Mouse (Mus musculus): ENCODE measurements around the gene Vps37b. TPM values are rescaled to one million over a fixed set of nuclear protein-coding genes. Genes with fewer than 3 reads are reported as not detected.

Gene Vps37b
- polyA plus RNA-seq, 1 experiment from 2014 or later, result 43.7 TPM

GRCm38 (mm10) chr5:124028680-124029079 lies 3.4 kb downstream of the Vps37b start:
- WGBS, result 71% methylated on average over 7 of the region's 7 CpGs
- Histone ChIP-seq H3K27ac (no peak overlapping the region), H3K4me1 (peaks cover 68% of the 10 kb centered on the region), H3K4me3 (no peak overlapping the region), H3K9me3 (no peaks in the 10 kb centered on the region), H3K9ac (no peak overlapping the region; the same call in 1 of the 2 replicates), H3K27me3 (no peaks in the 10 kb centered on the region), H3K4me2 (replicated peaks) (no peak overlapping the region), H3K36me3 (peaks cover 20% of the 10 kb centered on the region)
- no peak for ATAC-seq (ENCODE audit: low FRiP score, low read depth)

DNA sequence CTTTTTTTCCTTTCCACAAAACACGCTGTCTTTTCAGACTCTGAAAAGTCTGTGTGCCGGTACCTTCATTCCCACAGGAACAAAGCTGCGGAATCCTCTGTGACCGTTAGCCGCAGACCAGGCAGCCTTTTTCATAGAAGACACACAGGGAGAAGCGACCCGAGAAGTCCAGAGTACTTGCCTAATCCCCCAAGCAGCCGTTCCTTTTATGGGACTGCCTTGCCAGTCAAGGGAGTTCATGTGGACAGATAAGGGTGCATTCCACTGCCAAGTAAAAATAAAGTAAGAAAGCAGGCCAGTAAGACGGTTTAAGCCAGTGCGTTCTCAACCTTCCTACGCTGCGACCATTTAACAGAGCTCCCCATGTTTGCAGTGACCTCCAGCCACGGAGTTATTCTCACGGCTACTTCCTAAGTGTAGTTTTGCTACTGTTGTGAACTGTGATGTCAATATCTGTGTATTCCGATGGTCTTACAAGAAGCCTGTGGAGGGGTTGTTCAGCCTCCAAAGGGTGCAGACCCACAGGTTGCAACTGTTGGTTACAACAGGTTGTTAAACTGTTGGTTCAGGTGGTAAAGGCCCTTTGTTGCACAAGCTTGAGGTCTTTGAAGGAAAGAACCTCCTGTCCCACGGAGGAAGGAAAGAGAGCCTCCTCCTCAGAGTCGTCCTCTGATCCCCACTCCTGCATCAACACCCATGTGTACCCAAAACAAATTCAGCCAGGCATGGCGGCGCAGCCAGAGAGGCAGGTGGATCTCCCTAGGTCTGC lies 4.2 kb downstream of the Vps37b start:
- no peaks in the 10 kb centered on the region for H3K27me3 ChIP-seq
- H3K9ac ChIP-seq, result no peak overlapping the region; the same call in 1 of the 2 replicates
- no peaks in the 10 kb centered on the region for H3K9me3 ChIP-seq
- no peak for ATAC-seq (ENCODE audit: low FRiP score, low read depth)
- no peak overlapping the region for H3K4me2 ChIP-seq (replicated peaks)
- H3K4me3 ChIP-seq, result no peak overlapping the region
- H3K27ac ChIP-seq, result no peak overlapping the region; the same call in 1 of the 2 replicates
- H3K36me3 ChIP-seq, result peaks cover 20% of the 10 kb centered on the region
- 72% methylated on average over 19 of the region's 19 CpGs for WGBS
- peaks cover 70% of the 10 kb centered on the region for H3K4me1 ChIP-seq

- Histone ChIP-seq H3K9me3 (no peaks in the 10 kb centered on the region), H3K36me3 (peaks cover 27% of the 10 kb centered on the region), H3K9ac (no peak overlapping the region), H3K27me3 (no peaks in the 10 kb centered on the region), H3K4me2 (replicated peaks) (no peak overlapping the region), H3K4me3 (no peak overlapping the region), H3K4me1 (peaks cover 70% of the 10 kb centered on the region), H3K27ac (no peak overlapping the region)
- no peak for ATAC-seq (ENCODE audit: low FRiP score, low read depth)
- 85% methylated on average over 5 of the region's 5 CpGs for WGBS
These were observed 5.5 kb downstream of the Vps37b start for GRCm38 (mm10) chr5:124026568-124026967.

- Histone ChIP-seq H3K36me3 (peaks cover 33% of the 10 kb centered on the region), H3K4me1 (peaks cover 66% of the 10 kb centered on the region), H3K4me2 (replicated peaks) (no peak overlapping the region), H3K27me3 (no peaks in the 10 kb centered on the region), H3K27ac (0 out of 2 replicates have a peak overlapping the region, but pooled peaks have one; percentile 10), H3K9ac (no peak overlapping the region; the same call in 1 of the 2 replicates), H3K9me3 (no peaks in the 10 kb centered on the region), H3K4me3 (no peak overlapping the region)
- WGBS, result 85% methylated on average over 15 of the region's 15 CpGs
- ATAC-seq (ENCODE audit: low FRiP score, low read depth), result no peak
These were observed 6.3 kb downstream of the Vps37b start for GRCm38 (mm10) chr5:124025587-124026441.

DNA sequence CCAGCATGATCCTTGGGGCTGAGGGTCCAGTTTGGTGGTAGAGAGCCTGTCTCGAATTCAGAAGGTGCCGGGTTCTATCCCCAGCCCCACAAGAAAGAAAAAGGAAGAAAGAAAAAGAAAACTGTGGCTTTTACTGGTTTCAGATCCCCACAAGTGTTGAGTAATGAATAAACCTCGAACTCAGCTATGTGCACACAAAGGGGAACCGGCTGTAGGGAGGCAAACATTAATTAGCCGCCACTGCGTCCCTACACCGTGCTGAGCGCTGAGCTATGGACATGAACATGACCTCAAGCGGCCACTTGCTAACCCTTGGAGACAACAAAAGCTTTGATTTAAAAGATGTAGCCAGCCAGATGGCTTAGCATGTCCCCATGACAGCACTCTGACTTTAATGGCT lies 6.9 kb downstream of the Vps37b start:
- H3K27me3 ChIP-seq, result no peaks in the 10 kb centered on the region
- WGBS, result 79% methylated on average over 9 of the region's 9 CpGs
- no peak for ATAC-seq (ENCODE audit: low FRiP score, low read depth)
- H3K9me3 ChIP-seq, result no peaks in the 10 kb centered on the region
- H3K9ac ChIP-seq, result no peak overlapping the region
- H3K4me1 ChIP-seq, result peaks cover 61% of the 10 kb centered on the region
- H3K4me2 ChIP-seq (replicated peaks), result no peak overlapping the region
- H3K36me3 ChIP-seq, result peaks cover 33% of the 10 kb centered on the region
- H3K4me3 ChIP-seq, result no peak overlapping the region
- no peak overlapping the region for H3K27ac ChIP-seq

- ATAC-seq (ENCODE audit: low FRiP score, low read depth), result no peak
- Histone ChIP-seq H3K9ac (no peak overlapping the region), H3K4me1 (peaks cover 61% of the 10 kb centered on the region), H3K4me3 (no peak overlapping the region), H3K4me2 (replicated peaks) (no peak overlapping the region), H3K27ac (no peak overlapping the region), H3K9me3 (no peaks in the 10 kb centered on the region), H3K27me3 (no peaks in the 10 kb centered on the region), H3K36me3 (peaks cover 33% of the 10 kb centered on the region)
- WGBS, result 84% methylated on average over 6 of the region's 6 CpGs
These were observed 7.4 kb downstream of the Vps37b start for GRCm38 (mm10) chr5:124024677-124025076.

- peaks cover 58% of the 10 kb centered on the region for H3K4me1 ChIP-seq
- H3K4me2 ChIP-seq (replicated peaks), result no peak overlapping the region
- no peak for ATAC-seq (ENCODE audit: low FRiP score, low read depth)
- H3K36me3 ChIP-seq, result peaks cover 27% of the 10 kb centered on the region
- no peaks in the 10 kb centered on the region for H3K27me3 ChIP-seq
- no peaks in the 10 kb centered on the region for H3K9me3 ChIP-seq
- H3K4me3 ChIP-seq, result no peak overlapping the region
- no peak overlapping the region for H3K27ac ChIP-seq
- no peak overlapping the region for H3K9ac ChIP-seq
- WGBS, result 80% methylated on average over 7 of the region's 7 CpGs
These were observed 9.7 kb downstream of the Vps37b start for GRCm38 (mm10) chr5:124022365-124022764.

DNA sequence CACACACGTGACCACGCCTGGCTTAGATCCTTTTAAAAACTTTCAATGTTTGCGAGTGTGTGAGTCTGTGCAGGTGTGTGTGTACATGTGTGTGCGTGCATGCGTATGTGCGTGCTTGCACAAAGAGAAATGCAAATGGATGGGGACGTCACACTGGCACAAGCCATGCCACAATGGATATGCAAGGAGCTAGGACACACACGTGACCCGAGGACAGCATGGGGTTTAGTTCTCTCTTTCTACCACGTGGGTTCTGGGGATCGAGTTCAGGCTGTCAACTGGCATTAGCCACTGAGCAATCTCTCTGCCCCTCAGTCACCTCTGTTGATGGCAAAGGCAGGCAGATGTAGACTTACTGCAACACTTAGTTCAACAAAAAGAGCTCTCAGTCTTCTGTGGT lies 10.4 kb downstream of the Vps37b start:
- H3K4me2 ChIP-seq (replicated peaks), result no peak overlapping the region
- no peak for ATAC-seq (ENCODE audit: low FRiP score, low read depth)
- H3K4me3 ChIP-seq, result no peak overlapping the region
- 91% methylated on average over 11 of the region's 11 CpGs for WGBS
- H3K9ac ChIP-seq, result no peak overlapping the region
- H3K27ac ChIP-seq, result no peak overlapping the region
- peaks cover 24% of the 10 kb centered on the region for H3K36me3 ChIP-seq
- H3K9me3 ChIP-seq, result no peaks in the 10 kb centered on the region
- H3K4me1 ChIP-seq, result peaks cover 59% of the 10 kb centered on the region
- H3K27me3 ChIP-seq, result no peaks in the 10 kb centered on the region

DNA sequence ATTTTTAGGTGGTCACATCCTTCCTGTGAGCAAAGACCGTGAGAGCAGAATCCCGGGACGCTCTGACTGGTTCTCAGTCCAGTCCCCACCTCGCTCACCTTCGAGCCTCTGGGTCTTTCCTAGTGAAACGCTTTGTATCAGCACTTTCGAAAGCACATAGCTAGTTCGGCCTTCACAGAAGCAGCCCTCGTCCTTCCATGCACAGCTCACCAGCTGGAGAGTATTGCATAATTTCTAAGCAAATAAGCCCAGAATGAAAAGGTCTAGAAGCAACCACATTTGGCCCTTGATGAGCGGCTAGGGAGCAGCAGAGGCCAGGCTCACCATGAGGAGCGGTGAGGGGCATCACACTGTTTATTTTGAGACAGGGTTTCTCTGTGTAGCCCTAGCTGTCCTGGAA lies 10.9 kb downstream of the Vps37b start:
- no peak for ATAC-seq (ENCODE audit: low FRiP score, low read depth)
- WGBS, result 91% methylated on average over 11 of the region's 11 CpGs
- H3K27ac ChIP-seq, result no peak overlapping the region
- H3K27me3 ChIP-seq, result no peaks in the 10 kb centered on the region
- no peak overlapping the region for H3K4me3 ChIP-seq
- H3K36me3 ChIP-seq, result peaks cover 18% of the 10 kb centered on the region
- no peak overlapping the region for H3K9ac ChIP-seq
- no peaks in the 10 kb centered on the region for H3K9me3 ChIP-seq
- H3K4me2 ChIP-seq (replicated peaks), result no peak overlapping the region
- H3K4me1 ChIP-seq, result peaks cover 59% of the 10 kb centered on the region

DNA sequence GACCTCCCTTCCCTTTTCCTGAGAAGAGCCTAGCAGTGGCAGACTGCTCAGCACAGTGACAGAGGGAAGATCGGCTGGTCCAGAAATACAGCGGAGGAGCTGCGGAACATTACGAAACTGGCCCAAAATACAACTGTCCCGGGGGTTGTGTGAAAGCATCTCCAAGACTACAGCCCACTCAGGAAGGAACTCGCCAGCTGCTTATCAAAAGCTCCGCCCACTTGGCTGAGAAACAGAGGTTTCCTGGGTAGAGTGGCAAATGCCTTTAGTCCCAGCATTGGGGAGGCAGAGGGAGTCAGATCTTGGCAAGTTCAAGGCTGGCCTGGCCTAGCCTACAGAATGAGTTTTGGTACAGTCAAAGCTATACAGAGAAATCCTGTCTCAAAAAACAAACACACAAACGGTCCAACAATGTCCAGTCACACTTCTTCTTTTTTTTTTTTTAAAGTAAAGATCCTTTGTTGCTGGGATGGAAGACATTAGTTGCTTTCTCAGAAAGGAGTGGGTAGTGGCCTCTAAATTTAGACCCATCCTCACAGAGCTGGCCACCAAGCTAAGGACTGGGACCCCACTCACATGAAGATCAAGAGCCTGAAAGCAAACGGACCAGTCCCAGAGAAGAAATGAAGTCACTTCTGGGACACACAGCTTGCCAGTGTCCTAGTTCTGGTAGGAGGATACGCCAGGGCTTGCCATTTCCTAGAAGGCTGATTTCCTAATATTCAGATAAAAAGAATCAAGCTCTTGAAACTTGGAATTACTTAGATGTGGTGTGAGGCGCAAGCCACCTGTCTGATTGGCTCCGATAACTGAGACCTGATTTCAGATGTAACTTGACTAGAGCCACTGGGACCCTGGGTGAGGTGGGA lies 12.5 kb downstream of the Vps37b start:
- WGBS, result 79% methylated on average over 12 of the region's 12 CpGs
- no peak overlapping the region for H3K4me2 ChIP-seq (replicated peaks)
- no peak overlapping the region for H3K4me3 ChIP-seq
- H3K36me3 ChIP-seq, result peaks cover 13% of the 10 kb centered on the region
- ATAC-seq (ENCODE audit: low FRiP score, low read depth), result no peak
- H3K27ac ChIP-seq, result no peak overlapping the region
- H3K4me1 ChIP-seq, result peaks cover 57% of the 10 kb centered on the region
- no peaks in the 10 kb centered on the region for H3K9me3 ChIP-seq
- H3K27me3 ChIP-seq, result no peaks in the 10 kb centered on the region
- H3K9ac ChIP-seq, result no peak overlapping the region

DNA sequence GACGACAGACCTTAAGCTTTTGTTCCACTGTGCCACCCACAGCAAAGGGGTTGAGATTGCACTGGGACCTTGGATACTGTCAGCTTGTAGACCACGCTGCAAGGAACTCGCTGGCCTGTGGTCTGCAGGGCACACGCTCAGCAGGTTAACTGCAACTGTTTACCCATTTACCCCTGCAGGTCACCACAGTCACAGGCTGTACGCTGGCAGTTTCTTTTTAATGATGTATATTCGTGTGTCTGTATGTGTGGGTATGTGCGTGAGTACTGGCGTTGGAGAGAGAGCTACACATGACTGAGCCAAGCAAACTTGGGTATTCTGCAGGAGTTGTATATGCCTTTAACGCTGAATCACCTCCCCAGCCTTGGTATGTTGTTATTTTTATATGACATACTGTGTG lies 13.4 kb downstream of the Vps37b start:
- Histone ChIP-seq H3K27me3 (no peaks in the 10 kb centered on the region), H3K4me1 (peaks cover 57% of the 10 kb centered on the region), H3K27ac (no peak overlapping the region), H3K9me3 (no peaks in the 10 kb centered on the region), H3K4me2 (replicated peaks) (no peak overlapping the region), H3K4me3 (no peak overlapping the region), H3K36me3 (peaks cover 13% of the 10 kb centered on the region), H3K9ac (no peak overlapping the region)
- ATAC-seq (ENCODE audit: low FRiP score, low read depth), result no peak
- WGBS, result 81% methylated on average over 9 of the region's 9 CpGs

All from limb, embryonic 13.5 days (tissue).